Mouse (Mus musculus): ENCODE results near the gene Gstt1.

DNA sequence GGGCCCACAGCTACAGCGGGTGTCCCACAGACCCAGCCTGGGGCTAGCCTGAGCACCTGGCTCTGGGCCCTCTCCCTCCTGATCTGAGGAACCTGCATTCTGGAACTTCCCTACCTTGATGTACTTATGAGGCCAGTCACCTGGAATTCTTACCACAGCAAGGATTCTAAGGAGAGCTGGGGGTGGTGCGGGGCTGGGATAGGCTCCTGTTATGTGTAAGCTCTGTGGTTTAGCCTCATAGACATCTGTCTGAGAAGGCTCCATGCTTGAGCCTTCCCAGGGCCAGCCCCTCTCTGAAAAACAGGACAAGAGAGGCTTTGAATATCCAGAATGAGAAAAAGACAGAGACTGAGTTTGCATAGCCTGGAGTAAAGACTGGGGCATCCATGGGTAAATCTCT is 24.1 kb upstream of the Gstt1 start, which contains the start of gene Gstt4:
- TF ChIP-seq CTCF (IDR thresholded peaks at IDR 0.05; ENCODE audit: control insufficient read depth, insufficient read depth, insufficient read length): no peak
- no peak for TF ChIP-seq MAX (IDR thresholded peaks at IDR 0.05)
- TF ChIP-seq FOSL1 (IDR thresholded peaks at IDR 0.05; ENCODE audit: insufficient read depth, low read length, poor library complexity, severe bottlenecking): no peak
